Mouse (Mus musculus): ENCODE results near the gene Cnot6. TPM values are rescaled to one million over a fixed set of nuclear protein-coding genes. Genes with fewer than 3 reads are reported as not detected.

Gene Cnot6
- polyA plus RNA-seq, 1 experiment from 2014 or later: 36.0 TPM

DNA sequence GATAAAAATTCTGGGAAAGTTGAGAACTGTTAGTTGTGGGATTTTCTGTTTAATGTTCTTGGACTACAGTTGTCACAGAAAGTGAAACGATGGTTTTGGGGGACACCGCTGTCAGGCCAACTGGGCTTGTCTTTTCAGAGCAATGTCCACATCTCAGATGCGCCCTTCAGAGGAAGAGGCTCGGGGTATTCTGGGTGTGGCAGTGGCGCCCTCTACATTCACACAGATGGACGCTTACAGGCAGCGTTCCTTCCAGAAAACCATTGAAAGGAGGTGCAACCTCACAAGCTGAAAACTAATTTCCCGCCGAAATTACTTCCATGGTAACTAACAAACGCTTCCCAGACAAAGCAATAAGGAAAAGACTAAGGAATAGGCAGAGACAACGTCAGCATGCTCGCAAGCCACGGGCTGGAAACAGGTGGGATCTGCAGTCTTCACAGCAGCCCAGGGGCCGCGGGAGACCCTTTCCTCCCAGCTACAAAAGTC, 50.2 kb downstream of the Cnot6 start:
- H3K27me3 ChIP-seq (replicated peaks; ENCODE audit: insufficient read depth, low read length): no peaks in the 10 kb centered on the region
- no peak for ATAC-seq
- H3K27ac ChIP-seq (ENCODE audit: low read length): no peak overlapping the region
- no peaks in the 10 kb centered on the region for H3K36me3 ChIP-seq (ENCODE audit: insufficient read depth, low read length)
- DNase-seq (ENCODE audit: low spot score): no peak
- no peak overlapping the region for H3K4me3 ChIP-seq (ENCODE audit: low read depth, low read length)
- no peak for TF ChIP-seq EP300 (IDR thresholded peaks at IDR 0.05)
- peak; percentile 35; the same call in 1 of the 2 replicates for TF ChIP-seq CTCF (IDR thresholded peaks at IDR 0.05)
- WGBS: 52% methylated on average over 15 of the region's 15 CpGs
- no peaks in the 10 kb centered on the region for H3K9me3 ChIP-seq (ENCODE audit: low read length)
- H3K4me2 ChIP-seq (replicated peaks; ENCODE audit: low read depth, low read length): no peak overlapping the region
- H3K9ac ChIP-seq (replicated peaks; ENCODE audit: low read depth): no peak overlapping the region
- peaks cover 3% of the 10 kb centered on the region; the same call in 1 of the 2 replicates for H3K4me1 ChIP-seq (ENCODE audit: insufficient read depth, low read depth, low read length)

DNA sequence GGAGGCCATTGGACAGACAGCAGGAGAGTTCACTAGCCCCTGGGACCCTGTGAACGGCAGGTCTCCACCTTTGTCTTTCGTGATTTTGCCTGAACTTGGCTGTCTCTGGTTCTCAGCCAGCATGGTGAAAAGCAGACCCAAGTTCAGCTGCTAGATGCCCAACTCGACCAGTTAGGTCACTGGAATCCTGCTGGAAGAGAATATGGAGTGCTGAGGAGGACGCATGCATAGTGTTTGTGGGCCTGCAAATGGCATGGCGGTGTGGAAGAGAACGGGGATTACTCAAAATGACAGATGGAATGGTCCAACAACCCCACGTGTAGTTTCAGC, 53.1 kb downstream of the Cnot6 start:
- Histone ChIP-seq H3K9me3 (ENCODE audit: low read length) (no peaks in the 10 kb centered on the region), H3K36me3 (ENCODE audit: insufficient read depth, low read length) (no peaks in the 10 kb centered on the region), H3K27me3 (replicated peaks; ENCODE audit: insufficient read depth, low read length) (no peaks in the 10 kb centered on the region), H3K4me3 (ENCODE audit: low read depth, low read length) (no peak overlapping the region), H3K4me2 (replicated peaks; ENCODE audit: low read depth, low read length) (no peak overlapping the region), H3K27ac (ENCODE audit: low read length) (peak overlapping the region; percentile 78), H3K4me1 (ENCODE audit: insufficient read depth, low read depth, low read length) (peaks cover 3% of the 10 kb centered on the region; the same call in 1 of the 2 replicates), H3K9ac (replicated peaks; ENCODE audit: low read depth) (no peak overlapping the region)
- DNase-seq (ENCODE audit: low spot score): no peak
- TF ChIP-seq CTCF (IDR thresholded peaks at IDR 0.05) (no peak), EP300 (IDR thresholded peaks at IDR 0.05) (no peak)
- WGBS: 62% methylated on average over 7 of the region's 7 CpGs
- ATAC-seq: no peak

DNA sequence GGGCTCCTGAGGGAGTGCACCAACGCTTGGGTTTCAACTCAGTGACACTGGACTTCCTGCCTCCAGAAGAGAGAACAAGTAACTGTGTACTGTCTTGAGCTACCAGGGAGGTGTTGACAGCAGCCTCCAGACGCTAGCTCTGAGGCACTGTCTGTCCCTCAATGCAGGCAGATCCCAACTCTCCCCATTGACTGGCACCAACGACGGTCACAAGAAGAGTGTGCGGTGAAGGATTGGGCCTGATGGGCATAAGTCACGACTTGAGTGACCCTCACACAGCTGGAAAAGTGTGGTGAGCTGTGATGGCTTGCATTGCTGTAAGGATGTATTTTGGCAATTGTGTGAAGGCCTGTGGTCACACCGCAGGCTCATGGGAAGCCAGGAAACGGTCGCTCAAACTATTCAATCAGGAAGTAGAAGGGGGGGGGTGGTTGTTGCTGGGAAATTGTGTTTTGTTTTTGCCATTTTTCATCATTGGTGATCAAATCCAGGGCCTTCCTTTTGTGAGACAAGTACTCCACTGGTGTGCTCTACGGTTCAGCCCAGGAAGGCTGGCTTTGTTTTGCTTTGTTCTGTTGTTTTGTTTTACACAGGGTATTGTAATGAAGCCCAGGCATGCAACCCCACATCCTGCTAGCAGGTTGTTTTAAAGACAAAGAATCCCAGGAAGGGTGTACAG, 53.6 kb downstream of the Cnot6 start:
- DNase-seq (ENCODE audit: low spot score) (peak; percentile 72), ATAC-seq (peak; percentile 82)
- Histone ChIP-seq H3K9me3 (ENCODE audit: low read length) (no peaks in the 10 kb centered on the region), H3K4me1 (ENCODE audit: insufficient read depth, low read depth, low read length) (peaks cover 3% of the 10 kb centered on the region; the same call in 1 of the 2 replicates), H3K27ac (ENCODE audit: low read length) (peak overlapping the region; percentile 78), H3K9ac (replicated peaks; ENCODE audit: low read depth) (no peak overlapping the region), H3K4me2 (replicated peaks; ENCODE audit: low read depth, low read length) (no peak overlapping the region), H3K4me3 (ENCODE audit: low read depth, low read length) (no peak overlapping the region), H3K27me3 (replicated peaks; ENCODE audit: insufficient read depth, low read length) (no peaks in the 10 kb centered on the region), H3K36me3 (ENCODE audit: insufficient read depth, low read length) (no peaks in the 10 kb centered on the region)
- WGBS: 42% methylated on average over 10 of the region's 10 CpGs
- TF ChIP-seq EP300 (IDR thresholded peaks at IDR 0.05): no peak; the same call in 1 of the 2 replicates
- TF ChIP-seq CTCF (IDR thresholded peaks at IDR 0.05): no peak

DNA sequence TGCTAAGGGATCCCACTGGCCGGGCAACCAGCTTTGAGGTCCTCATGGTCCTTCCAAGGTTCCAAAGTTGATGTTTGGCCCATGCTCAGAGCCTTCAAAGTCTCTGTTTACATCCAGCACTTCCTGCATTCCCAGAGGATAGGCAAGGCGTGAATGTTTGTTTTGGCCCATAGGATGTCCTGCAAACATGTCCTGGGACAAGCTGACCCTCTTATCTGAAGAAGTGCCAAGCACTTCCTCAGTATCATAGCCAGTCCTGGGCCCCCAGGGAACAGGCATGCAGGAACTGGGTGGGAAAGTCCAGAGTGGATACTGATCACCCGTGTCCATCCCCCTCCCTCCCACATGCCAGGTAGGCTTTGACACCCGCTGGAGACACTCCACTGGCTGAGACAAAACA, 54.5 kb downstream of the Cnot6 start:
- H3K4me2 ChIP-seq (replicated peaks; ENCODE audit: low read depth, low read length): no peak overlapping the region
- H3K27ac ChIP-seq (ENCODE audit: low read length): peak overlapping the region; percentile 78
- no peaks in the 10 kb centered on the region for H3K36me3 ChIP-seq (ENCODE audit: insufficient read depth, low read length)
- DNase-seq (ENCODE audit: low spot score) (peak; percentile 71), ATAC-seq (peak; percentile 82)
- H3K4me3 ChIP-seq (ENCODE audit: low read depth, low read length): no peak overlapping the region
- TF ChIP-seq EP300 (IDR thresholded peaks at IDR 0.05) (peak; percentile 97), CTCF (IDR thresholded peaks at IDR 0.05) (no peak)
- no peak overlapping the region for H3K9ac ChIP-seq (replicated peaks; ENCODE audit: low read depth)
- no peaks in the 10 kb centered on the region for H3K9me3 ChIP-seq (ENCODE audit: low read length)
- no peaks in the 10 kb centered on the region for H3K27me3 ChIP-seq (replicated peaks; ENCODE audit: insufficient read depth, low read length)
- peaks cover 3% of the 10 kb centered on the region; the same call in 1 of the 2 replicates for H3K4me1 ChIP-seq (ENCODE audit: insufficient read depth, low read depth, low read length)
- 46% methylated on average over 4 of the region's 4 CpGs for WGBS

DNA sequence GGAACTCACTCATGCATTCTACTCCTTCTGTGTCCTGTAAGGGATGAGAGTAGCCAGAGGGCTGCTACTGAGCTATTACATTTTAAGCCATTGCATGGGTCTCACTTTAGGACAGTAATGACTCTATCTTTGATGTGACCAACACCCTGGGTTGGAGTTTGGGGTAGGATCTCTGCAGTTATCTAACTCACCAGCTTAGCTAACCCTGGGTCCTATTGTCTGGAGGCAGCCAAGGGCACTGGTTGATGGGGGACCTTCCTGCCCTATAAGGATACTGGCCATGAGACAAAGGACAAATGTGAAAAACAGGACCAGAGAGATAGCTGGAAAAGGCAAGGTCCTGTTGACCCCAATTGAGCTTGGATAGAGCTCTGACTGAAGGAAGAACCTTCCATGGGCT, 57.0 kb downstream of the Cnot6 start:
- Histone ChIP-seq H3K9me3 (ENCODE audit: low read length) (no peaks in the 10 kb centered on the region), H3K36me3 (ENCODE audit: insufficient read depth, low read length) (no peaks in the 10 kb centered on the region), H3K27ac (ENCODE audit: low read length) (no peak overlapping the region), H3K4me2 (replicated peaks; ENCODE audit: low read depth, low read length) (no peak overlapping the region), H3K9ac (replicated peaks; ENCODE audit: low read depth) (no peak overlapping the region), H3K27me3 (replicated peaks; ENCODE audit: insufficient read depth, low read length) (no peaks in the 10 kb centered on the region), H3K4me3 (ENCODE audit: low read depth, low read length) (no peak overlapping the region), H3K4me1 (ENCODE audit: insufficient read depth, low read depth, low read length) (peaks cover 3% of the 10 kb centered on the region; the same call in 1 of the 2 replicates)
- DNase-seq (ENCODE audit: low spot score): no peak
- ATAC-seq: no peak
- TF ChIP-seq EP300 (IDR thresholded peaks at IDR 0.05): no peak
- no peak for TF ChIP-seq CTCF (IDR thresholded peaks at IDR 0.05)

DNA sequence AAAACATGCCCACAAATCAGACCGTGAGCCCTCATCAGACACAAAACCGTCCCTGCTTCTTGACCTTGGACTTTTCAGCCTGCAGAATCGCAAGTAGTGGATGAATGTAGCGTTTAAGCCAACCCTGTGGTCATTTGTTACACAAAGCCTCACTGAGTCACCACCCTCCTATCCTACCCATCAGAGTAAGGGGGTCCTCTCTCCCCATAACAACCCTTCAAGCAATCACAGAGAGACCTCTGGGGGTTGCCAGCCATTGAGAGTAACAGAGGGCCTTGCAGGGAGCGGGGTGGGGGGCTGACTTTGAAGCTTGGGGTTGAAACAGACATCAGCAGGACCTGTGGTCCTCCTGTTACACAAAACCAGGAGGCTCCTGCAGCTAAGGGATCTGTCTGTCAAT, 57.9 kb downstream of the Cnot6 start:
- H3K4me3 ChIP-seq (ENCODE audit: low read depth, low read length): no peak overlapping the region
- no peaks in the 10 kb centered on the region for H3K9me3 ChIP-seq (ENCODE audit: low read length)
- WGBS: 85% methylated on average over 5 of the region's 5 CpGs
- H3K9ac ChIP-seq (replicated peaks; ENCODE audit: low read depth): no peak overlapping the region
- no peak for ATAC-seq
- no peak overlapping the region for H3K27ac ChIP-seq (ENCODE audit: low read length)
- DNase-seq (ENCODE audit: low spot score): no peak
- H3K4me1 ChIP-seq (ENCODE audit: insufficient read depth, low read depth, low read length): peaks cover 3% of the 10 kb centered on the region; the same call in 1 of the 2 replicates
- TF ChIP-seq EP300 (IDR thresholded peaks at IDR 0.05) (no peak), CTCF (IDR thresholded peaks at IDR 0.05) (no peak)
- no peaks in the 10 kb centered on the region for H3K36me3 ChIP-seq (ENCODE audit: insufficient read depth, low read length)
- no peaks in the 10 kb centered on the region for H3K27me3 ChIP-seq (replicated peaks; ENCODE audit: insufficient read depth, low read length)
- H3K4me2 ChIP-seq (replicated peaks; ENCODE audit: low read depth, low read length): no peak overlapping the region
